Mouse (Mus musculus): ENCODE measurements around the gene Tubgcp2. TPM values are rescaled to one million over a fixed set of nuclear protein-coding genes. Genes with fewer than 3 reads are reported as not detected.

The Tubgcp2 gene
- polyA plus RNA-seq, 1 experiment from 2014 or later = 35.3 TPM

DNA sequence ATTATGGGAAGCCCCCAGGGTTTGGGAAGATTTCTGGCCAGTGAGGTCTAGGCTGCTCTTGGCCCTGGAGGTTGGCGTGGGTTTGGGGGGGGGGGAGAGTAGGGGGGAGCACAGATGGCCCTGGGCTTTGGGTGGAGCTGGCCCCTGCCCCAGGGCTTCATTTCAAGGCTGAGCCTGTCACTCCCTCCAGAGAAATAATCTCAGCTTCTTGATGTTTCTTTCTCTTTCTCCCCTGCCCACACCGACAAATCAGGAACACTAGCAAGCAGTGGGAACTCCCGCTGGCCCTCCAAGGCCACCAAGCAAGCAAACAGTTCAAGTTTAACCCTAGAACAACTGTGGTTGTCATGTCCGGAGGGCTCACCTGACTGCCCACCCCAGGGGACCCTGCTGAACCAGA is 72.7 kb downstream of the Tubgcp2 start:
- no peak for ATAC-seq
- 50% methylated on average over 4 of the region's 4 CpGs for WGBS
- no peak overlapping the region for H3K9ac ChIP-seq (ENCODE audit: low read depth, low read length)
- H3K27me3 ChIP-seq (replicated peaks; ENCODE audit: control insufficient read depth, insufficient read depth, low read length) = 0 out of 2 replicates have a peak, but pooled peaks cover 2% of the 10 kb centered on the region
- H3K4me3 ChIP-seq (ENCODE audit: low read length) = no peak overlapping the region
- no peak overlapping the region for H3K27ac ChIP-seq (ENCODE audit: low read length)
- H3K4me1 ChIP-seq (ENCODE audit: control insufficient read depth, insufficient read depth, low read length) = no peaks in the 10 kb centered on the region
- H3K9me3 ChIP-seq (ENCODE audit: control insufficient read depth, low read length) = no peaks in the 10 kb centered on the region
- no peaks in the 10 kb centered on the region for H3K36me3 ChIP-seq (ENCODE audit: control insufficient read depth, insufficient read depth, low read length)
- no peak overlapping the region for H3K4me2 ChIP-seq (ENCODE audit: low read depth, low read length)

DNA sequence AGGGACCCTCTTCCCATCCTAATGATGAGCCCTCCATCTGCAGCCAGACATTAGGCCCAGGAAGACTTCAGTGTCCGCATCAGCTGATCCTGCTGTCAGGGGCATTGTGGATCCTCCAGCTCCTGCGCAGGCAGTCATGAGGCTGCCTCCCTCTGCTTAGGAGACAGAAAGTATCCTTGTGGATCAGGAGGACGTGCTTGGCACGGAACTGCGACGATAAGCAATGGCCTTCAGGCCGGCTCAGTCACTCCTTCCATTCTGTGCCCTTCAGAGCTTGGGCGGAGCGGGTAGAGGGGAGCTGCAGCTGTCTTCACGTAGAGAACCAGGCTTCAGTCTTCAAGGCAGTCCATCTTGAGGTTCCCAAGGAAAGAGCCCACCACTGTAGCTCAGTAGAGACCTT is 75.3 kb downstream of the Tubgcp2 start:
- H3K4me2 ChIP-seq (ENCODE audit: low read depth, low read length) = no peak overlapping the region
- H3K9me3 ChIP-seq (ENCODE audit: control insufficient read depth, low read length) = no peaks in the 10 kb centered on the region
- no peak for ATAC-seq
- H3K27ac ChIP-seq (ENCODE audit: low read length) = no peak overlapping the region
- peaks cover 7% of the 10 kb centered on the region; the same call in 1 of the 2 replicates for H3K4me1 ChIP-seq (ENCODE audit: control insufficient read depth, insufficient read depth, low read length)
- H3K36me3 ChIP-seq (ENCODE audit: control insufficient read depth, insufficient read depth, low read length) = no peaks in the 10 kb centered on the region
- no peak overlapping the region for H3K9ac ChIP-seq (ENCODE audit: low read depth, low read length)
- H3K4me3 ChIP-seq (ENCODE audit: low read length) = no peak overlapping the region
- 0 out of 2 replicates have a peak, but pooled peaks cover 3% of the 10 kb centered on the region for H3K27me3 ChIP-seq (replicated peaks; ENCODE audit: control insufficient read depth, insufficient read depth, low read length)
- WGBS = 85% methylated on average over 10 of the region's 10 CpGs

GRCm38 (mm10) chr7:139957958-139958357 is 78.5 kb downstream of the Tubgcp2 start:
- Histone ChIP-seq H3K4me3 (ENCODE audit: low read length) (no peak overlapping the region), H3K27ac (ENCODE audit: low read length) (no peak overlapping the region), H3K9ac (ENCODE audit: low read depth, low read length) (0 out of 2 replicates have a peak overlapping the region, but pooled peaks have one; percentile 11), H3K4me2 (ENCODE audit: low read depth, low read length) (no peak overlapping the region), H3K27me3 (replicated peaks; ENCODE audit: control insufficient read depth, insufficient read depth, low read length) (0 out of 2 replicates have a peak, but pooled peaks cover 3% of the 10 kb centered on the region), H3K9me3 (ENCODE audit: control insufficient read depth, low read length) (no peaks in the 10 kb centered on the region), H3K4me1 (ENCODE audit: control insufficient read depth, insufficient read depth, low read length) (peaks cover 7% of the 10 kb centered on the region; the same call in 1 of the 2 replicates), H3K36me3 (ENCODE audit: control insufficient read depth, insufficient read depth, low read length) (no peaks in the 10 kb centered on the region)
- ATAC-seq = no peak
- 26% methylated on average over 11 of the region's 11 CpGs for WGBS

DNA sequence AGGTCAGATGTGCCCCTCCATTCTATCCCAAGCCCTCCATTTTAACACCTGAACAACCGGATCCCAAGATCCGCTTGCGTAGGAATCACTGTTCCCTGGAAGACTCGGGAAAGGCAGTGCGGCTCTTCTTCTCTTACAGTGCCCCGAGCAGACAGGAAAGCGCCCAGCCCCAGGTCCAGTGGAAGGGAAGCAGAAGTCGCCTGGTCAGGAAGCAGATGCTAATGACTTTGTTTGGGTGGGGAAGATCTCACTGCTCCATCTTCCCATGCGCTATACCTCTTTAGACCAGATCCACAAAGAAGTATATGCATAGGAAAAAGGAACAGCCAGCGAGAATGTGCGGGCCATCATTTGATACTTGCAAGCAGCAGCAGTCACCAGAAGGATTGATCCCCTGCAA is 79.0 kb downstream of the Tubgcp2 start:
- Histone ChIP-seq H3K36me3 (ENCODE audit: control insufficient read depth, insufficient read depth, low read length) (no peaks in the 10 kb centered on the region), H3K4me3 (ENCODE audit: low read length) (no peak overlapping the region), H3K27me3 (replicated peaks; ENCODE audit: control insufficient read depth, insufficient read depth, low read length) (0 out of 2 replicates have a peak, but pooled peaks cover 3% of the 10 kb centered on the region), H3K9me3 (ENCODE audit: control insufficient read depth, low read length) (no peaks in the 10 kb centered on the region), H3K9ac (ENCODE audit: low read depth, low read length) (0 out of 2 replicates have a peak overlapping the region, but pooled peaks have one; percentile 11), H3K4me2 (ENCODE audit: low read depth, low read length) (no peak overlapping the region), H3K27ac (ENCODE audit: low read length) (no peak overlapping the region), H3K4me1 (ENCODE audit: control insufficient read depth, insufficient read depth, low read length) (peaks cover 7% of the 10 kb centered on the region; the same call in 1 of the 2 replicates)
- ATAC-seq = no peak
- 48% methylated on average over 11 of the region's 11 CpGs for WGBS

- no peak for ATAC-seq
- no peak overlapping the region for H3K27ac ChIP-seq (ENCODE audit: low read length)
- no peak overlapping the region for H3K4me2 ChIP-seq (ENCODE audit: low read depth, low read length)
- WGBS = 76% methylated on average over 3 of the region's 3 CpGs
- no peaks in the 10 kb centered on the region for H3K36me3 ChIP-seq (ENCODE audit: control insufficient read depth, insufficient read depth, low read length)
- no peak overlapping the region for H3K9ac ChIP-seq (ENCODE audit: low read depth, low read length)
- no peak overlapping the region for H3K4me3 ChIP-seq (ENCODE audit: low read length)
- H3K4me1 ChIP-seq (ENCODE audit: control insufficient read depth, insufficient read depth, low read length) = peaks cover 7% of the 10 kb centered on the region; the same call in 1 of the 2 replicates
- 0 out of 2 replicates have a peak, but pooled peaks cover 3% of the 10 kb centered on the region for H3K27me3 ChIP-seq (replicated peaks; ENCODE audit: control insufficient read depth, insufficient read depth, low read length)
- no peaks in the 10 kb centered on the region for H3K9me3 ChIP-seq (ENCODE audit: control insufficient read depth, low read length)
Observed at GRCm38 (mm10) chr7:139956658-139957057, 79.8 kb downstream of the Tubgcp2 start.

- no peak for ATAC-seq
Observed at GRCm38 (mm10) chr7:139955505-139955904, 81.0 kb downstream of the Tubgcp2 start.

GRCm38 (mm10) chr7:139951991-139952633 is 84.4 kb downstream of the Tubgcp2 start:
- Histone ChIP-seq H3K36me3 (ENCODE audit: control insufficient read depth, insufficient read depth, low read length) (no peaks in the 10 kb centered on the region), H3K4me3 (ENCODE audit: low read length) (no peak overlapping the region), H3K4me2 (ENCODE audit: low read depth, low read length) (no peak overlapping the region), H3K4me1 (ENCODE audit: control insufficient read depth, insufficient read depth, low read length) (no peaks in the 10 kb centered on the region), H3K27ac (ENCODE audit: low read length) (no peak overlapping the region), H3K9me3 (ENCODE audit: control insufficient read depth, low read length) (no peaks in the 10 kb centered on the region), H3K27me3 (replicated peaks; ENCODE audit: control insufficient read depth, insufficient read depth, low read length) (peaks cover 3% of the 10 kb centered on the region; the same call in 1 of the 2 replicates), H3K9ac (ENCODE audit: low read depth, low read length) (no peak overlapping the region)
- WGBS = 73% methylated on average over 6 of the region's 6 CpGs
- ATAC-seq = no peak

More at GRCm38 (mm10) chr7:139955505-139955904, 81.0 kb downstream of the Tubgcp2 start:
- no peak overlapping the region for H3K27ac ChIP-seq (ENCODE audit: low read length)
- H3K36me3 ChIP-seq (ENCODE audit: control insufficient read depth, insufficient read depth, low read length) = no peaks in the 10 kb centered on the region
- H3K9ac ChIP-seq (ENCODE audit: low read depth, low read length) = no peak overlapping the region
- H3K4me1 ChIP-seq (ENCODE audit: control insufficient read depth, insufficient read depth, low read length) = peaks cover 7% of the 10 kb centered on the region; the same call in 1 of the 2 replicates
- 82% methylated on average over 4 of the region's 4 CpGs for WGBS
- no peaks in the 10 kb centered on the region for H3K9me3 ChIP-seq (ENCODE audit: control insufficient read depth, low read length)
- no peak overlapping the region for H3K4me2 ChIP-seq (ENCODE audit: low read depth, low read length)
- H3K27me3 ChIP-seq (replicated peaks; ENCODE audit: control insufficient read depth, insufficient read depth, low read length) = 0 out of 2 replicates have a peak, but pooled peaks cover 3% of the 10 kb centered on the region
- no peak overlapping the region for H3K4me3 ChIP-seq (ENCODE audit: low read length)

DNA sequence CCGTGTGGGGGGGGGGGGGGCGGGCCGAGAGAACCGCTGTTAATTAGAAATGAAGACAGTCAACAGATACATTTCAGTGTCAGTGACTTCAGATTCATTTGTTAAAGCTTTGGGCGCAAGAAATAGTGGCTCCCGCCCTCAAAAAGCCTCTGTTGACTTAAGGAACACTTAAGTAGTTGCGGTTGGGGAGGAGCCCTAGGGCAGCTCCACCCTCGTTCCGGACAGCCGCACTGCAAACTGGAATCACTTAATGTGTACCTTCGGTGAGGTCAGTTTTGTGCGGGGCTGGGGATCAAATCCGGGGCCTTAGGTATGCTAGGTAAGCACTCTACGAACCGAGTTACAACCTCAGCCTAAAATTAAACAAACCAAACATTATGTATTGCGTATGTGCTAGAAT is 85.4 kb downstream of the Tubgcp2 start:
- peak overlapping the region; percentile 70; the same call in 1 of the 2 replicates for H3K27ac ChIP-seq (ENCODE audit: low read length)
- peaks cover 9% of the 10 kb centered on the region for H3K27me3 ChIP-seq (replicated peaks; ENCODE audit: control insufficient read depth, insufficient read depth, low read length)
- H3K4me2 ChIP-seq (ENCODE audit: low read depth, low read length) = peak overlapping the region; percentile 94
- peak overlapping the region; percentile 72 for H3K9ac ChIP-seq (ENCODE audit: low read depth, low read length)
- no peaks in the 10 kb centered on the region for H3K4me1 ChIP-seq (ENCODE audit: control insufficient read depth, insufficient read depth, low read length)
- H3K4me3 ChIP-seq (ENCODE audit: low read length) = peak overlapping the region; percentile 69
- H3K36me3 ChIP-seq (ENCODE audit: control insufficient read depth, insufficient read depth, low read length) = no peaks in the 10 kb centered on the region
- peak; percentile 47 for ATAC-seq
- 3% methylated on average over 15 of the region's 16 CpGs for WGBS
- no peaks in the 10 kb centered on the region for H3K9me3 ChIP-seq (ENCODE audit: control insufficient read depth, low read length)

DNA sequence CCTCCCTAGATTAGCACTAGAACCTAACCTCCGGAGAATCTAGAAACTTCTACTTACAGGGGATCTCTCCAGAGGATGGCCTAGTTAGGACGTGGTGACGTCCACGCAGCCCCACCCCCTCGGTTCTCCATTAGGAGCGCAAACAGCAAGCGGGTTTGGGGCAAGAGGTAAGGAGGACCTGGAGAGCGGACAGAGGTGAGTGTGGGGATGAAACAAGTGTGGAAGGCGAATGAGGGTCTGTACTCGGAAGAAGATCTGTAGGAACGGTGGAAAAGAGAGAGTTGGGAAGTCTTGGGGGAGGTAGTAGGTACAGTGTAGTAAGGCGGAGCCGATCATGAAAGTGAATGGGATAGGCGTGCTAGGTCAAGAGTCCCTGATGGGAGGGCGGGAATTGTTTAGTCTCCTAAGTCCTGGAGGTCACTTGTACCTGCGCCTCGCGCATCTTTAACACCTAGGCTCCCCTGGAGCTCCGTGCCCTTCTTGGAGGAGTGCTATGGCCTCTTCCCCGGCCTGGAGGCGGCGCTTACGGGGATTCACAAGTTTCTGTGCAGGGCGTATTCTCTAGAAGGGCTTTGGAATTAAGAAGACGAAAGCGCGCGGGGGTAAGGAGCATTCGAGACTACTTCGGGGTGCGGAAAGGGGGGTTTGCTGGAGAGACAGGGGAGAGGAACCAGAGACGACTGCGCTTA is 86.0 kb downstream of the Tubgcp2 start:
- H3K9me3 ChIP-seq (ENCODE audit: control insufficient read depth, low read length) = no peaks in the 10 kb centered on the region
- peak; percentile 86 for ATAC-seq
- H3K9ac ChIP-seq (ENCODE audit: low read depth, low read length) = peak overlapping the region; percentile 72
- no peaks in the 10 kb centered on the region for H3K4me1 ChIP-seq (ENCODE audit: control insufficient read depth, insufficient read depth, low read length)
- H3K4me3 ChIP-seq (ENCODE audit: low read length) = peak overlapping the region; percentile 69
- H3K27ac ChIP-seq (ENCODE audit: low read length) = peak overlapping the region; percentile 70
- peak overlapping the region; percentile 94 for H3K4me2 ChIP-seq (ENCODE audit: low read depth, low read length)
- H3K27me3 ChIP-seq (replicated peaks; ENCODE audit: control insufficient read depth, insufficient read depth, low read length) = peaks cover 16% of the 10 kb centered on the region
- WGBS = under 1% methylated on average over 33 of the region's 33 CpGs
- no peaks in the 10 kb centered on the region for H3K36me3 ChIP-seq (ENCODE audit: control insufficient read depth, insufficient read depth, low read length)

Data from intestine, embryonic 16.5 days (tissue).